Mouse (Mus musculus): Measurements from ENCODE around the gene Paqr9. TPM values are rescaled to one million over a fixed set of nuclear protein-coding genes. Genes with fewer than 3 reads are reported as not detected.

Gene Paqr9
- polyA plus RNA-seq, 1 experiment, result 14.9 TPM

- DNase-seq (ENCODE audit: extremely low spot score in 1 of 2, low spot score in 1 of 2), result no peak
Observed at GRCm38 (mm10) chr9:95542475-95542874, 17.0 kb upstream of the Paqr9 start.

GRCm38 (mm10) chr9:95544598-95544997, 14.9 kb upstream of the Paqr9 start:
- DNase-seq (ENCODE audit: extremely low spot score in 1 of 2, low spot score in 1 of 2), result no peak

- no peak for DNase-seq (ENCODE audit: extremely low spot score in 1 of 2, low spot score in 1 of 2)
Observed at GRCm38 (mm10) chr9:95546679-95547078, 12.8 kb upstream of the Paqr9 start.

- no peak for DNase-seq (ENCODE audit: extremely low spot score in 1 of 2, low spot score in 1 of 2)
Observed at GRCm38 (mm10) chr9:95549626-95550411, 9.6 kb upstream of the Paqr9 start.

- no peak for DNase-seq (ENCODE audit: extremely low spot score in 1 of 2, low spot score in 1 of 2)
Observed at GRCm38 (mm10) chr9:95550856-95551774, 8.3 kb upstream of the Paqr9 start.

- DNase-seq (ENCODE audit: extremely low spot score in 1 of 2, low spot score in 1 of 2), result peak in 1 of 2 experiments; percentile 62
Observed at GRCm38 (mm10) chr9:95552175-95552705, 7.2 kb upstream of the Paqr9 start.

- DNase-seq (ENCODE audit: extremely low spot score in 1 of 2, low spot score in 1 of 2), result no peak
Observed at GRCm38 (mm10) chr9:95554231-95555221, 4.9 kb upstream of the Paqr9 start.

GRCm38 (mm10) chr9:95555233-95555740, 4.2 kb upstream of the Paqr9 start:
- no peak for DNase-seq (ENCODE audit: extremely low spot score in 1 of 2, low spot score in 1 of 2)

- DNase-seq (ENCODE audit: extremely low spot score in 1 of 2, low spot score in 1 of 2), result no peak
Observed at GRCm38 (mm10) chr9:95556067-95556512, 3.4 kb upstream of the Paqr9 start.

- DNase-seq (ENCODE audit: extremely low spot score in 1 of 2, low spot score in 1 of 2), result no peak
Observed at GRCm38 (mm10) chr9:95557722-95558121, 1.7 kb upstream of the Paqr9 start.

GRCm38 (mm10) chr9:95558726-95559058, 765 bp upstream of the Paqr9 start:
- DNase-seq (ENCODE audit: extremely low spot score in 1 of 2, low spot score in 1 of 2), result peak in 1 of 2 experiments; percentile 53

GRCm38 (mm10) chr9:95559936-95560735, 679 bp downstream of the Paqr9 start:
- peak in 1 of 2 experiments; percentile 63 for DNase-seq (ENCODE audit: extremely low spot score in 1 of 2, low spot score in 1 of 2)

- DNase-seq (ENCODE audit: extremely low spot score in 1 of 2, low spot score in 1 of 2), result no peak
Observed at GRCm38 (mm10) chr9:95564047-95564446, 4.6 kb downstream of the Paqr9 start.

GRCm38 (mm10) chr9:95566394-95566793, 6.9 kb downstream of the Paqr9 start:
- DNase-seq (ENCODE audit: extremely low spot score in 1 of 2, low spot score in 1 of 2), result no peak

GRCm38 (mm10) chr9:95566931-95567330, 7.5 kb downstream of the Paqr9 start:
- no peak for DNase-seq (ENCODE audit: extremely low spot score in 1 of 2, low spot score in 1 of 2)

- no peak for DNase-seq (ENCODE audit: extremely low spot score in 1 of 2, low spot score in 1 of 2)
Observed at GRCm38 (mm10) chr9:95569249-95569648, 9.8 kb downstream of the Paqr9 start.

GRCm38 (mm10) chr9:95569966-95570365, 10.5 kb downstream of the Paqr9 start:
- DNase-seq (ENCODE audit: extremely low spot score in 1 of 2, low spot score in 1 of 2), result no peak

GRCm38 (mm10) chr9:95570604-95571003, 11.1 kb downstream of the Paqr9 start:
- no peak for DNase-seq (ENCODE audit: extremely low spot score in 1 of 2, low spot score in 1 of 2)

- DNase-seq (ENCODE audit: extremely low spot score in 1 of 2, low spot score in 1 of 2), result no peak
Observed at GRCm38 (mm10) chr9:95571494-95571893, 12.0 kb downstream of the Paqr9 start.

Measured in frontal cortex, adult 2 months (tissue).